Mouse (Mus musculus) spleen, postnatal 36 days (tissue): Measurements from ENCODE around the gene Onecut3.

Source experiments
- DNase-seq, 2 experiments: peaks; one replicate each; pipeline ENCODE4 v3.0.0; 2022; ENCODE audit warnings: low spot score in 2 of 2, mixed read lengths in 1 of 2

The Onecut3 gene

GRCm38 (mm10) chr10:80494732-80495131, at the start of gene Onecut3:
TSS of gene Onecut3 (plus strand) at chr10:80494835.
- DNase-seq, result peak in 1 of 2 experiments; percentile 30

GRCm38 (mm10) chr10:80445052-80445451, 49.6 kb upstream of the Onecut3 start:
- DNase-seq, result no peak

GRCm38 (mm10) chr10:80445898-80446601, 48.6 kb upstream of the Onecut3 start:
- DNase-seq, result peak; percentile 74 to 83

- no peak for DNase-seq
Measured at GRCm38 (mm10) chr10:80450599-80450998, 44.0 kb upstream of the Onecut3 start.

- no peak for DNase-seq
Measured at GRCm38 (mm10) chr10:80453601-80454000, 41.0 kb upstream of the Onecut3 start.

- DNase-seq, result no peak
Measured at GRCm38 (mm10) chr10:80454781-80455180, 39.9 kb upstream of the Onecut3 start.

- no peak for DNase-seq
Measured at GRCm38 (mm10) chr10:80455697-80456096, 38.9 kb upstream of the Onecut3 start.

- DNase-seq, result no peak
Measured at GRCm38 (mm10) chr10:80459236-80459635, 35.4 kb upstream of the Onecut3 start.

- no peak for DNase-seq
Measured at GRCm38 (mm10) chr10:80459671-80460070, 35.0 kb upstream of the Onecut3 start.

GRCm38 (mm10) chr10:80460324-80460723, 34.3 kb upstream of the Onecut3 start:
- no peak for DNase-seq

- DNase-seq, result no peak
Measured at GRCm38 (mm10) chr10:80461346-80461745, 33.3 kb upstream of the Onecut3 start.

- DNase-seq, result no peak
Measured at GRCm38 (mm10) chr10:80464381-80465035, 30.1 kb upstream of the Onecut3 start.

- DNase-seq, result no peak
Measured at GRCm38 (mm10) chr10:80465066-80465465, 29.6 kb upstream of the Onecut3 start.

- DNase-seq, result peak; percentile 82 to 85
Measured at GRCm38 (mm10) chr10:80475290-80475959, 19.2 kb upstream of the Onecut3 start.

- DNase-seq, result no peak
Measured at GRCm38 (mm10) chr10:80478531-80478930, 16.1 kb upstream of the Onecut3 start.

GRCm38 (mm10) chr10:80481002-80481401, 13.6 kb upstream of the Onecut3 start:
- peak; percentile 12 to 13 for DNase-seq

GRCm38 (mm10) chr10:80486862-80487379, 7.7 kb upstream of the Onecut3 start:
- no peak for DNase-seq

GRCm38 (mm10) chr10:80490051-80490450, 4.6 kb upstream of the Onecut3 start:
- no peak for DNase-seq

- DNase-seq, result no peak
Measured at GRCm38 (mm10) chr10:80495901-80496300, 1.3 kb downstream of the Onecut3 start.

GRCm38 (mm10) chr10:80496421-80496820, 1.8 kb downstream of the Onecut3 start:
- DNase-seq, result no peak

GRCm38 (mm10) chr10:80502291-80502690, 7.7 kb downstream of the Onecut3 start:
- DNase-seq, result no peak

- DNase-seq, result no peak
Measured at GRCm38 (mm10) chr10:80502819-80503314, 8.2 kb downstream of the Onecut3 start.
